Mouse (Mus musculus): Measurements from ENCODE around the gene Prdm5. TPM values are rescaled to one million over a fixed set of nuclear protein-coding genes. Genes with fewer than 3 reads are reported as not detected.

Gene Prdm5
- polyA plus RNA-seq (2021; fragmentation: Nextera tagmentation): 3.6 and 3.7 TPM in 2 replicates
- long read RNA-seq, experiment 1, partial matches to known transcripts: 1 of 5 reads
- long read RNA-seq, experiment 1, other reads (novel, unspliced or antisense): 3 of 5 reads
- long read RNA-seq, experiment 2, full-length matches to known transcripts: 12 of 33 reads
- long read RNA-seq, experiment 2, partial matches to known transcripts: 0 of 33 reads
- long read RNA-seq, experiment 2, other reads (novel, unspliced or antisense): 21 of 33 reads

GRCm38 (mm10) chr6:65778861-65779688 is at the start of gene Prdm5:
TSS of gene Prdm5 (plus strand) at chr6:65778988.

GRCm38 (mm10) chr6:65952309-65952708 is 173.5 kb downstream of the Prdm5 start, which contains the start of gene 4930544G11Rik:
TSS of gene 4930544G11Rik (plus strand) at chr6:65952609.

Other genes with a start within 250 kb of the Prdm5 start
- 3.5 and 4.0 TPM in 2 replicates for gene Ndnf, start 107.4 kb upstream of the Prdm5 start, polyA plus RNA-seq (2021; fragmentation: Nextera tagmentation)
- not detected in 2 replicates for gene 4930544G11Rik, start 173.6 kb downstream of the Prdm5 start, polyA plus RNA-seq (2021; fragmentation: Nextera tagmentation)